Mouse (Mus musculus): ENCODE results near the gene Rabgef1.

DNA sequence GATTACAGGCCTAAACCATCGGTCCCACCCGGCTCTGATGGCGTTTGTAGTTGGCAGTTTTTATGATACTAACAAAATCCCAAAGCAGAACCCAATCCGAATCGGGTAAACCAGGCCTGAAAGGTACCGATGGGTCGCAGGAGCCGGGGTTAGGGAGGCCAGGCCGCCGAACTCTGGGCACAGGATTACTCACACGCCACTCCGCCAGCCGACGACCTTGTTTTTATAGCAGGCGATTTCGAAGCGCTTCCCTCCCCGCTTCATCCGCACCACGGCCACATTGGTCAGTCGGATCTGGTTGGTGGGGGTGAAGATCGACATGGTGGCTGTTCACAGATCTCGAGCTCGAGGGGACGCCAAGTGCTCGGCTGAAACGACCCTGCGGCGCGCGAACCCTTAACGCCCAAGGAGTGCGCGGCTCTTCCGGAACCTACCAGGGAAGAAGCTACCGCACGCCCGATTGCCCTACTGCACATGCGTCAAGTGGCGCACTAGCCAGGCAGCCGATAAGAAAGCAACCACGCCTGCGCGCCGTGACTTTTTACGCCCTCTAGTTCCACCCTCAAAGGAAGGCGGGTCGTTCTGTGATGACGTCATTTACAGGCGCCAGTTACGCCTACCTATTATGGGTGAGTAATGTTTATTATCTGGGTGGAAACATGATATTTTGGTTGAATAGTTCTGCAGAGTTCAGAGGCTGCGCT, 83.6 kb downstream of the Rabgef1 start, which contains the start of the genes Sbds and Tyw1:
- TF ChIP-seq USF1 (IDR thresholded peaks at IDR 0.05; ENCODE audit: low read depth, low read length), result no peak
- no peak for TF ChIP-seq MAFK (IDR thresholded peaks at IDR 0.05; ENCODE audit: borderline replicate concordance, low read depth, low read length)
- no peak for TF ChIP-seq RAD21 (IDR thresholded peaks at IDR 0.05; ENCODE audit: low read depth, low read length)
- no peak for TF ChIP-seq CTCF (IDR thresholded peaks at IDR 0.05 in 2 of 3, conservative IDR thresholded peaks at IDR 0.05 in 1 of 3; ENCODE audit: control insufficient read depth in 1 of 3, insufficient read depth in 1 of 3, low read depth in 2 of 3, low read length in 3 of 3, poor library complexity in 1 of 3, severe bottlenecking in 1 of 3)
- peak; percentile 79 to 96 for TF ChIP-seq POLR2A (IDR thresholded peaks at IDR 0.05; ENCODE audit: control insufficient read depth in 1 of 2, insufficient read depth in 1 of 2, low read depth in 1 of 2, low read length in 2 of 2, poor library complexity in 1 of 2)
- TF ChIP-seq MAZ (IDR thresholded peaks at IDR 0.05; ENCODE audit: low read depth, low read length), result no peak
- TF ChIP-seq MYB (IDR thresholded peaks at IDR 0.05; ENCODE audit: low read depth, low read length), result no peak
- no peak for TF ChIP-seq CHD2 (IDR thresholded peaks at IDR 0.05; ENCODE audit: low read length)
- peak; percentile 87; the same call in 1 of the 2 replicates for TF ChIP-seq ZMIZ1 (IDR thresholded peaks at IDR 0.05; ENCODE audit: low read depth, low read length)
- peak; percentile 75 for TF ChIP-seq TBP (IDR thresholded peaks at IDR 0.05; ENCODE audit: low read depth, low read length)
- TF ChIP-seq RCOR1 (IDR thresholded peaks at IDR 0.05; ENCODE audit: low read depth, low read length), result no peak
- no peak for TF ChIP-seq UBTF (IDR thresholded peaks at IDR 0.05; ENCODE audit: borderline replicate concordance, insufficient read depth, low read depth, low read length)
- TF ChIP-seq ZC3H11A (IDR thresholded peaks at IDR 0.05; ENCODE audit: low read depth, low read length), result 0 out of 2 replicates have a peak, but pooled peaks have one; percentile 9
- TF ChIP-seq GATA1 (IDR thresholded peaks at IDR 0.05; ENCODE audit: low read depth, low read length), result peak; percentile 79

Measured in MEL (cell line).